Mouse (Mus musculus): ENCODE measurements around the gene Prkrip1. TPM values are rescaled to one million over a fixed set of nuclear protein-coding genes. Genes with fewer than 3 reads are reported as not detected.
A peak's percentile ranks its signal among the peaks of the same experiment; 100 is the strongest.

Prkrip1 gene
- polyA plus RNA-seq (2016; fragmentation: Nextera tagmentation; extraction: Ambion mirVana) = 67.6 and 77.6 TPM in 2 replicates

DNA sequence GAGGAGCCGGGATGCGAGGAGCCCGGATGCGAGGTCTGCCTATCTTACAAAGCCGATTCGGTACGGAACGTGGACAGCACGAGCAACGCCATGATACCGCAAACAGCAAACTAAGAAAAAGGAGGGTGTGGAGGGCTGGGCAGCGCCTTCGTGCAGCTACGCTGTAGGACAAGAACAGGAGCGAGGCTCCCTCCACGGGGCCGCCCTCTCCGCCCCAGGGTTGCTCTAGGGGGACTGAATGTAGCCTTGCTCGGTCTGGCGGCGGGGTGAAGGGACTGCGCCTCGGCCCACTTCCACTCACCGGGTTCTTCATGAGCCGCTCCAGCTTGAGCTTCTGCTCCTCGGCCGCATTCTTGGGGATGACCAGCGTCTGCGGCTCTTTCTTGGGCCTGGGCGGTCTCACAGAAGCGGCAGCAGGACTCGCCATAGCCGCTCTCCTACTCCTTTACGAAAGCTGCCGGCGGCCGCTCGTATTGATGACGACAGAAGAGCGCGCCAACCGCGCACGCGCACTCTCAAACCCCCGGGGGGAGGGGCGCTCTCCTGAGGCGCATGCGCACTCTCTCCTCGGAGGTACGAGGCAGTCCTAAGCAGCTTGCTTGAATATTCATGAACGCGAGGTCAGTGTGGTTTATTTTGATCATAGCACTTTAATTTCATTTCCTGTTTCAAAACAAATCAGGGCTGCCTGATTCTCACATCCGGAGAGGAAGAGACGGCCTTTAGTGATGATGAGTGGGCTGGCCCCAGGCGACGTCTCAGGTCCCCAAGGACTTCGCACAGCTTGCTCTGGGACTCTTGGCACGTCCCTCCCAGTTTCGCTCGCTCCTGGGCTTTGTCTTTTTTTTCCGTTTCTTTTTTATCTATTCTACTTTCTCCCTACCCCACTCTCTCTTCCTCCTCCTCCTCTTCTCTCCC, at the start of gene Prkrip1:
TSS of gene Prkrip1 (minus strand) at position 490 of the 918 bp plus-strand sequence.
- no peaks in the 10 kb centered on the region for H3K9me3 ChIP-seq
- DNase-seq (ENCODE audit: low spot score) = peak; percentile 97
- peaks cover 37% of the 10 kb centered on the region for H3K36me3 ChIP-seq
- peak within 1 kb of the TSS; percentile 93 for H3K27ac ChIP-seq
- H3K4me3 ChIP-seq = peak within 1 kb of the TSS; percentile 93
- no peaks in the 10 kb centered on the region for H3K27me3 ChIP-seq (ENCODE audit: insufficient read depth, poor library complexity, severe bottlenecking)
- WGBS = under 1% methylated on average over 62 of the region's 62 CpGs
- peaks cover 21% of the 10 kb centered on the region for H3K4me1 ChIP-seq (replicated peaks)

DNA sequence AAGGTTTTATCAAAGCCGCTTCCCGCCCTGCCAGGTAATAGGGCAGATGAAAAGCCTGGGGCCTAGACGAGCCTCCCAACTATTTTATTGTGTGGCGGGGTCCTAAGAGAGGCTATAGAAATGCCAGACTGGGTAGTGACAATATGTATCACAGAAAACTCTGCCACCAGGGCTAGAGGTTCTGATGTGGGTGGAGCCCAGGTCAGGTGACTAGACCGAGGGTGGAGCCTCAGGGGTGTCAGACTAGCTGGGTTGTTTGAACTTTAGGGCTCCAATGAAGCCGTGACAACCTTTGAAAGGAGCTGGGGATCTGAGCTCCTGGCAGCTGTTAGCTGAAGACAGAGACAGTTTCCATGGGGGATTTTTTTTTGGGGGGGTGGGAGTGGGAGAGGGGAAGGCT, 49.7 kb upstream of the Prkrip1 start:
- Histone ChIP-seq H3K36me3 (peaks cover 26% of the 10 kb centered on the region), H3K9me3 (no peaks in the 10 kb centered on the region), H3K27me3 (ENCODE audit: insufficient read depth, poor library complexity, severe bottlenecking) (no peaks in the 10 kb centered on the region), H3K27ac (no peak overlapping the region), H3K4me3 (no peak overlapping the region), H3K4me1 (replicated peaks) (peaks cover 36% of the 10 kb centered on the region)
- 69% methylated on average over 6 of the region's 6 CpGs for WGBS
- DNase-seq (ENCODE audit: low spot score) = no peak

DNA sequence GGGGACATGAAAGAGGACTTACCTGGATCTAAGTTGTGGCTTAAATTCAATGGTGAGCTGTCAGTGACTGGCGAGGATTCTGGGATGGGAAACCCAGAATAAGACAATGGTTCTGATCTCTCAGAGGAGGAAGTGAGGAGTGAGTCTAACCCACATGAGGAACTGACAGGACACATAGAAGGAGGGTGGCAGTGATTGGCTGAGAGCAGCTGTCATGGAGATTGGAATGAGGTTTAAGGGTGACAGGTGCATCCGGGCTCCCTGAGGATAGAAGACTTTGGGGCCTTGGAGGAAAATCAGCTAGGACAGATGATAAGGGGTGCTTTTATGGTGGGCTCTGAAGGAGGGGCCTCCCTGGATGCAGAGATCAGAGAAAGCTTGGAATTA, 47.7 kb upstream of the Prkrip1 start, which contains the start of gene Sh2b2:
TSS of gene Sh2b2 (minus strand) at position 105 of the 387 bp plus-strand sequence.
- 82% methylated on average over 2 of the region's 2 CpGs for WGBS
- peak within 1 kb of the TSS; percentile 92 for H3K27ac ChIP-seq

DNA sequence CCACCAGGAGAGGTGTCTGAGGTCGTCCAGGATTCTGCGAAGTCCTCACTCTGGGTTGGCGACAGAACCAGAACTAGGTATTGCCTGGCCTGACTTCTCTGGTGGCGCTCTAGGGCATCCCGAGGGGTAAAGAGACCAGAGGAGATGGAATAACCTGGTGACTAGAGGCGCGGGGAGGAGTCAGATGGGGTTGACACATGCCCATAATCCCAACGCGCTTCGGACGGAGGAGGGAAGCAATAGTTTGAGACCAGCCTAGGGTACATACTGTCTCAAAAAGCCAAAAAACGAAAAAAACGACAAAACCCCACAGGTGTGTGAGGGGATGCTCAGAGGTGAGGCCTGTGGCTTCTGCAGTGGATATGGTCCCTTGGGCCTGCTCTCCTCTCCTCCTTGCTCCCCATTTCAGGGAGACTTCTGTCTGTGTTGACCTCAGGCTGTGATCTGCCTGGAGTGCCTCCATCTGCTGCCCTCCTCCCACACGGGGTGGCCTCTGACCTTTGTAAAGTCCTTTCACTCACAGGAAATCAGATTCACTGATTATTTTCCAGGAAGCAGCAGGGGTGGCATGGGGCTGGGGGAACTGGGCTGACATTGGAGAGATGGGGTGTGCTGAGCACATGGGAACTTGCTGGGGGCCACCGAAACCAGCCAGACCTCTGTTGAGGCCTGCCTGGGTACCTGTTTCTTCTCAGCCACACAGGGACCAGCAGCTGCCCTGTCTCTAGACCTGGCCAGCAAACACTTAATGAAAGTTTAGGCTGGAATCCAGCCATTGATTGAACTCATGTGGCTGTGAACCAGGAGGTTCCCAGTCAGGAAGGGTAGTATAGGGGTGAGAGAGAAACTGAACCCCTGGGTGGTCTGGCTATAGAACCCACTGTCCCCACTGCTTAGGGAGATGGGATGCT, 47.0 kb upstream of the Prkrip1 start:
- Histone ChIP-seq H3K4me1 (replicated peaks) (peaks cover 59% of the 10 kb centered on the region), H3K36me3 (peaks cover 12% of the 10 kb centered on the region), H3K27ac (peak overlapping the region; percentile 92), H3K27me3 (ENCODE audit: insufficient read depth, poor library complexity, severe bottlenecking) (no peaks in the 10 kb centered on the region), H3K9me3 (no peaks in the 10 kb centered on the region), H3K4me3 (peak overlapping the region; percentile 84)
- 8% methylated on average over 15 of the region's 15 CpGs for WGBS
- DNase-seq (ENCODE audit: low spot score) = peak; percentile 48

More for the DNA sequence above, 47.7 kb upstream of the Prkrip1 start, which contains the start of gene Sh2b2:
- Histone ChIP-seq H3K36me3 (peaks cover 18% of the 10 kb centered on the region), H3K4me1 (replicated peaks) (peaks cover 52% of the 10 kb centered on the region), H3K4me3 (peak within 1 kb of the TSS; percentile 84), H3K27me3 (ENCODE audit: insufficient read depth, poor library complexity, severe bottlenecking) (no peaks in the 10 kb centered on the region), H3K9me3 (no peaks in the 10 kb centered on the region)
- DNase-seq (ENCODE audit: low spot score) = no peak

DNA sequence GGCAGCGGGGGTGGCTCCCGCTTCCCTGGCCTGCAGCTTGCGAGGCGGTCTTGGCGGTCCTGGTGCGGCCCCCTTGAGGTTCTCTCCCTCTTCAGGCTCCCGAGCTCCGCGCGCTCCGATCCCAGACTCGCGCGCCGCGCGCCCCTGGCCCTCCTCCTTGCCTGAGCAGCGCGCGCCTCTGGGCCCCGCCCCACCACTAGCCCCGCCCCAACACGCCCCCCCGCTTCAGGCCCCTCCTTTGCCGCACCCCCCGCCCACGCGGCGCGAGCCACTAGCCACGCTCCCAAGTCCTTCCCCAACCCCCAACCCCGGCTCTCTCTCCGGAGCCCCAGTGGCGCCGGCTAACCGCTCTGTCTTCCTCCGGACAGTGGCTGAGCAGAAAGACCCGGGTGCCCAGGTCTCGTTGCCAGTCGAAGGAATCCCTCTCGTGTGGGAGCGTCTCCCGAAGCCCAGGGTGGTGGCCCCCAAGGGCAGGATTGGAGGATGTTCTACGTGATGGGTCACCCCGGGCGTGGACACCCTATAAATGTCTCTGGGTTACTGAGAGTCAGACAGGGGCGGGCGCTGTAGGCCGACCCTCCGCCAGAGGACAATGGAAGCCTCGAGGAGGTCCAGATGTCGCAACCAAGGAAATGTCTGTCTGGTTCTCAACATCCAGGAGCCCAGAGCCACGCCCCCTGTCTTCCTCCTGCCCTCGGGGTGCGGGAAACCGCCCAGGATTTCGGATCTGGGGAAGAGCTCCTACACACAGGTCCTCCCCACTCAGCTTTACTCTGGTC, 46.2 kb upstream of the Prkrip1 start:
- Histone ChIP-seq H3K27ac (peak overlapping the region; percentile 92), H3K4me3 (peak overlapping the region; percentile 84), H3K9me3 (no peaks in the 10 kb centered on the region), H3K36me3 (peaks cover 6% of the 10 kb centered on the region), H3K4me1 (replicated peaks) (peaks cover 67% of the 10 kb centered on the region), H3K27me3 (ENCODE audit: insufficient read depth, poor library complexity, severe bottlenecking) (no peaks in the 10 kb centered on the region)
- peak; percentile 89 for DNase-seq (ENCODE audit: low spot score)
- under 1% methylated on average over 56 of the region's 57 CpGs for WGBS

DNA sequence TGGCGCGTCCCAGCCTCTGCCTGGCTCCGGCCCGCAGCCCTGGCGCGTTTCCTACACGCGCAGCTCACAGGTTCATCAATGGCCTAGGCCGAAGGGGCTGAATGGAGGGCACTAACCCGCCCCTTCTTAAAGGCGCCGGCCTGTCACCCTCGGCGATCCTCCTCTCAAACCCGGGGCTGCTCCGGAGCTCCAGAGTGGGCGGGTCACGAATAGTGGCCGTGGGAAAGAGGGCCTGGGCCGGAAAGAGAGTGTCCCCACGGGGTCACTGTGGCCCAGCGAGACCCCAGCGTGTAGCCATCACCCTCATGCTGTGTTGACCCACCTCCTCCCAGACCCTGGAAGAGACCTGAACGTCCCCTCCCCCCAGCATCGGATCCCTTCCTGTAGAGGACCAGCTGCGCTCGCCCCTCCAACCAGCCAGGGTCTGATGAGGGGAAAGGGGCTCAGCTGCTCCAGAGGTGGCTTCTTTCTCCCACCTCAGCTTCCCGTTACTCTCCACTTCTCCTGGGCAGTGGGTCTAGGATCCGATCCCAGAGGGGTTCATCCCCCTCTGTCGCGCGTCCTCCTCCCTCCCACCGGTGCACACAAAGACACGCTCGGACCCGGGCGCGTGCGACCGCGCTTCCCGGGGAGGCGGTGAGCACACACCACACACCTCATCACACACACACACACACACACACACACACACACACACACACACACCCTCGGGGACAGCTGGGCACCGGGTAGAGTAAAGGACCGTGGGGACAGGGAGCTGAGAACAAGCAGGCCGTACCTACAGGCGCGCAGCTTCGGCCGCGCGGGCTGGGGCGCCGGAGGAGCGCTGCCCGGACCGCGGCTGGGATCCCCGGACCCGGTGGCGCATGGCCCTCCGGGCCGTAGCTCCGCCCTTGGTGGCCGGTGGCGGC, 45.3 kb upstream of the Prkrip1 start:
- Histone ChIP-seq H3K4me3 (peak overlapping the region; percentile 84), H3K27me3 (ENCODE audit: insufficient read depth, poor library complexity, severe bottlenecking) (no peaks in the 10 kb centered on the region), H3K9me3 (no peaks in the 10 kb centered on the region), H3K4me1 (replicated peaks) (peaks cover 66% of the 10 kb centered on the region), H3K27ac (peak overlapping the region; percentile 92), H3K36me3 (0 out of 2 replicates have a peak, but pooled peaks cover 3% of the 10 kb centered on the region)
- peak; percentile 72 for DNase-seq (ENCODE audit: low spot score)
- WGBS = under 1% methylated on average over 67 of the region's 67 CpGs

DNA sequence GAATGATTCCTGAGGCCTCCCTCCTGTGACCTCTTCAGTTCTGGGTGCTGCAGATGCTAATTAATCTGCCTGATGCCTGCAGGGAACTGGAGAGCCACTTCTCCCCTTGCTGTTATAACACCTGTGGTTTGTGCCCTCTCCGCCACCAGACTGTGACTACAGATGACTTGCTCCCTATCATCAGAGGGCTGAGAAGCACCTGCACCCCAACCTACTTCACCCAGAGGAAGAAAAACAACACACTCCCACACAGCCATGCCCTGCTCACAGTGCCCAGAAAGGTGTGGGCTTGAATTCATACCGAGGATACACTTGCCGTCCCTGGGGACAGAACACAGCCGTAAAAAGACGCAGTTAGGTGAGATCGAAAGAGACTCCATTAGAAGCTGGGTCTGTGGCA, 42.4 kb upstream of the Prkrip1 start:
- Histone ChIP-seq H3K27ac (no peak overlapping the region), H3K27me3 (ENCODE audit: insufficient read depth, poor library complexity, severe bottlenecking) (peaks cover 21% of the 10 kb centered on the region; the same call in 1 of the 2 replicates), H3K36me3 (no peaks in the 10 kb centered on the region), H3K9me3 (no peaks in the 10 kb centered on the region), H3K4me3 (no peak overlapping the region), H3K4me1 (replicated peaks) (peaks cover 79% of the 10 kb centered on the region)
- WGBS = 80% methylated on average over 6 of the region's 6 CpGs
- DNase-seq (ENCODE audit: low spot score) = no peak

DNA sequence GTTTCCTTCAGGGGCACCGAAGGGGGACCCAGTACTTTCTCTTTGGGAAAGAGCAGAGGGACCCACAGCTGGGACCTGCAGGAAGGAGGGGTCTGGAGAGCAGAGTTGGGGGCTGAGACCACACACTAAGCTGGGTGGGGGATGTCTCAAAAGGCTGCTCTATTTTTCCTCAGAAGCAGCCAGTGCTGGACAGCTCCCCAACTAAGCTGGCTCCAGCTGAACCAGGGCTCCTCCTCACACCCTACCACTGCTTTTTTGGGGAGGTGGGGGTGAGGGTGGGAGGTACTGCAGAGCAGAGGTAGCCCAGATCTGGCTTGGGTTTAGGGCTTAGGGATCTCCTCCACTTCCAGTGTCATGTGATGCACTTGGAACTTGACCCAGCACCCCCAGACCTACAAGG, 41.6 kb upstream of the Prkrip1 start:
- H3K27ac ChIP-seq = no peak overlapping the region
- peaks cover 73% of the 10 kb centered on the region for H3K4me1 ChIP-seq (replicated peaks)
- DNase-seq (ENCODE audit: low spot score) = no peak
- no peak overlapping the region for H3K4me3 ChIP-seq
- WGBS = 52% methylated on average over 1 of the region's 1 CpGs
- H3K27me3 ChIP-seq (ENCODE audit: insufficient read depth, poor library complexity, severe bottlenecking) = peaks cover 21% of the 10 kb centered on the region; the same call in 1 of the 2 replicates
- H3K9me3 ChIP-seq = no peaks in the 10 kb centered on the region
- no peaks in the 10 kb centered on the region for H3K36me3 ChIP-seq

DNA sequence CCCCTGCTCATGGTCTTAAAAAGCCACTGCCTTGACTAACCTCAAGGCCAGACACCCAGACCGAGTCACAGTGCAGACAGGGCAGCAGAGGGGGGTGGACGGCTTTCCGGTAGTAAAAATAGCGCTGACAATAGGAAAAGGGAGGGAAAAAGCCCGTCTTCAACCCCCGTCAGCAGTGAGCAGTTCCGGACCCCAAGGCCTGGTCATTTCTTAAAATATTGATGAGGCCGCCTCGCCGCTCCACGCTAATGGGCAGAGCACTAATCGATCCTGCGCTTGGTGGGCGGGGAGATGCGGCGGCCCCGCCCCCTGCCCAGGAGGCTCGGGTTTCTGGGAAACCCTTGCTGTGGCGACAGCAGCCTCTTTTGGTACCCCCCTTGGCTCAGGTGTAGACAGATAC, 38.8 kb upstream of the Prkrip1 start:
- H3K27me3 ChIP-seq (ENCODE audit: insufficient read depth, poor library complexity, severe bottlenecking) = peaks cover 35% of the 10 kb centered on the region
- H3K27ac ChIP-seq = 0 out of 2 replicates have a peak overlapping the region, but pooled peaks have one; percentile 5
- 1% methylated on average over 19 of the region's 19 CpGs for WGBS
- H3K9me3 ChIP-seq = no peaks in the 10 kb centered on the region
- H3K4me3 ChIP-seq = peak overlapping the region; percentile 47
- H3K36me3 ChIP-seq = 0 out of 2 replicates have a peak, but pooled peaks cover 5% of the 10 kb centered on the region
- DNase-seq (ENCODE audit: low spot score) = peak; percentile 33
- H3K4me1 ChIP-seq (replicated peaks) = peaks cover 66% of the 10 kb centered on the region

DNA sequence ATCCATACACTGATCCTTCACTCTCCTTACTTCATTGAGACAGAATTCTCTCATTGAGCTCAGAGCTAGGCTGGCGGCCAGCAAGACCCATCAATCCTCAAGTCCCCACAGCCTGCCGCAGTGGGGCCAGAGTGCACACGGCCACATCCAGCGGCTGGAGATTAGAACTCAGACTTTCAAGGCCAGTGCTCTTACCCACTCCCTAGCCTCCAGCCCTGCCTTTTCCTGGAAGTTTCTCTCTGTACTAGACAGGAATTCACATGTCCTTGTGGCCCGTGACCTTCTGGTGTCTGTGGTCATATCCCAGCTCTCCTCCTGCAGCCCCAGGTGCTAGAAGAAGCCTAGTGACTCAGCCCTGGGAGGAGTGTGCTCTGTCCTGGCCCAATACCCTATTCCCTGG, 37.8 kb upstream of the Prkrip1 start:
- Histone ChIP-seq H3K9me3 (no peaks in the 10 kb centered on the region), H3K4me3 (no peak overlapping the region), H3K36me3 (peaks cover 11% of the 10 kb centered on the region), H3K4me1 (replicated peaks) (peaks cover 65% of the 10 kb centered on the region), H3K27me3 (ENCODE audit: insufficient read depth, poor library complexity, severe bottlenecking) (peaks cover 45% of the 10 kb centered on the region), H3K27ac (no peak overlapping the region)
- 88% methylated on average over 5 of the region's 5 CpGs for WGBS
- no peak for DNase-seq (ENCODE audit: low spot score)

DNA sequence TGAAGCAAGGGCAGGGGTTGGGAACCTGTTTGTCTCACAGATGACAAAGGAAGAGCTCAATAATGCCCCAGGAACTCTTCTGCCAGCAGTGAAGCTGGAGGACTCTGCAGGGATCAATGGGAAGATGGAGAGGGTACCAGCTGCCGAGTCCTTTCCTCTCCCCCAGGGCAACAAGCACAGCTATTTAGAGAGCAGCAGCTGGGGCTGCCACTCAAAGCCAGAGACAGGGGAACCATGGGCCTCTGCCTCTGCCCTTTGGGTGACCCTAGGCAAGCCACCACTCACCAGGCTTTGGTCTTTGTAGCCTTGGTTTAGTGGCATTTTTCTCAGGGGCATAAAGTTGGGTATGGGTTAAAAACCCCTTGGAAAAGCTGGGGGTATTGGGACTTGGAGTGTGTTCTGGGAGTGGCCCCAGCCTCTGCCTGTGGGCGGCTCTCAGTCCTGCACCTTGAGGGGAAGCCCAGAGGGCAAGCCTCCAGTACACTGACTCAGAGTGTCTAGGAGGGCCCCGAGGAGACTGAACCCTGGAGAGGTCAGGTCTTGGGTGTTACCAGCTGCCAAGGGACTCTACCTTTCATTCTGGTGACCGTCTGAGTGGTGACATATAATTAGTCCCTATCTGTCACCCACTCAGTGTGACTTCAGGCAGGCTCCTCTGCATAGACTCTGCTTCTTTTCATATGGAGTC, 31.7 kb upstream of the Prkrip1 start:
- Histone ChIP-seq H3K27ac (no peak overlapping the region), H3K27me3 (ENCODE audit: insufficient read depth, poor library complexity, severe bottlenecking) (peaks cover 34% of the 10 kb centered on the region), H3K9me3 (no peaks in the 10 kb centered on the region), H3K4me1 (replicated peaks) (peaks cover 45% of the 10 kb centered on the region), H3K4me3 (no peak overlapping the region), H3K36me3 (peaks cover 67% of the 10 kb centered on the region)
- 59% methylated on average over 4 of the region's 4 CpGs for WGBS
- DNase-seq (ENCODE audit: low spot score) = peak; percentile 49
